Mouse (Mus musculus): Measurements from ENCODE around the gene Golph3.

GRCm38 (mm10) chr15:12358384-12358783 lies 37.1 kb downstream of the Golph3 start:
- TF ChIP-seq CTCF (IDR thresholded peaks at IDR 0.05; ENCODE audit: control insufficient read depth, insufficient read depth, insufficient read length) (no peak), USF1 (IDR thresholded peaks at IDR 0.05; ENCODE audit: low read depth) (no peak)
